Mouse (Mus musculus): ENCODE data around the gene Ralgps1. TPM values are rescaled to one million over a fixed set of nuclear protein-coding genes. Genes with fewer than 3 reads are reported as not detected.
A peak's percentile ranks its signal among the peaks of the same experiment; 100 is the strongest.

Gene Ralgps1
- polyA plus RNA-seq, 1 experiment, result 4.5 TPM

- no peak overlapping the region for H3K4me3 ChIP-seq (ENCODE audit: extremely low read depth, insufficient read depth, insufficient read length)
- H3K4me1 ChIP-seq (ENCODE audit: control insufficient read depth, insufficient read depth, insufficient read length), result peaks cover 19% of the 10 kb centered on the region; the same call in 1 of the 2 replicates
- H3K27me3 ChIP-seq (ENCODE audit: control insufficient read depth, insufficient read depth, low read length), result no peaks in the 10 kb centered on the region
- no peak for TF ChIP-seq CTCF (IDR thresholded peaks at IDR 0.05; ENCODE audit: extremely low read depth, insufficient read depth, insufficient read length, insufficient replicate concordance)
- no peak for TF ChIP-seq POLR2A (IDR thresholded peaks at IDR 0.05; ENCODE audit: low read depth, low read length)
- no peaks in the 10 kb centered on the region for H3K36me3 ChIP-seq (ENCODE audit: control insufficient read depth, insufficient read depth, low read length)
- H3K27ac ChIP-seq (ENCODE audit: insufficient read depth, low read length), result no peak overlapping the region
- WGBS, result 13% methylated on average over 5 of the region's 5 CpGs
- peak in 1 of 2 experiments; percentile 8 for DNase-seq (ENCODE audit: low read depth in 1 of 2, low spot score in 2 of 2)
These were observed 17.9 kb downstream of the Ralgps1 start for GRCm38 (mm10) chr2:33353432-33353831.

GRCm38 (mm10) chr2:33351449-33351848, 19.8 kb downstream of the Ralgps1 start:
- TF ChIP-seq CTCF (IDR thresholded peaks at IDR 0.05; ENCODE audit: extremely low read depth, insufficient read depth, insufficient read length, insufficient replicate concordance) (no peak), POLR2A (IDR thresholded peaks at IDR 0.05; ENCODE audit: low read depth, low read length) (no peak)
- Histone ChIP-seq H3K36me3 (ENCODE audit: control insufficient read depth, insufficient read depth, low read length) (no peaks in the 10 kb centered on the region), H3K27me3 (ENCODE audit: control insufficient read depth, insufficient read depth, low read length) (no peaks in the 10 kb centered on the region), H3K4me1 (ENCODE audit: control insufficient read depth, insufficient read depth, insufficient read length) (peaks cover 19% of the 10 kb centered on the region; the same call in 1 of the 2 replicates), H3K4me3 (ENCODE audit: extremely low read depth, insufficient read depth, insufficient read length) (no peak overlapping the region), H3K27ac (ENCODE audit: insufficient read depth, low read length) (no peak overlapping the region)
- no peak for DNase-seq (ENCODE audit: low read depth in 1 of 2, low spot score in 2 of 2)
- 90% methylated on average over 3 of the region's 3 CpGs for WGBS

GRCm38 (mm10) chr2:33350921-33351320, 20.4 kb downstream of the Ralgps1 start:
- Histone ChIP-seq H3K36me3 (ENCODE audit: control insufficient read depth, insufficient read depth, low read length) (no peaks in the 10 kb centered on the region), H3K4me1 (ENCODE audit: control insufficient read depth, insufficient read depth, insufficient read length) (peaks cover 19% of the 10 kb centered on the region; the same call in 1 of the 2 replicates), H3K27ac (ENCODE audit: insufficient read depth, low read length) (no peak overlapping the region), H3K27me3 (ENCODE audit: control insufficient read depth, insufficient read depth, low read length) (no peaks in the 10 kb centered on the region), H3K4me3 (ENCODE audit: extremely low read depth, insufficient read depth, insufficient read length) (no peak overlapping the region)
- WGBS, result 96% methylated on average over 6 of the region's 6 CpGs
- TF ChIP-seq POLR2A (IDR thresholded peaks at IDR 0.05; ENCODE audit: low read depth, low read length) (no peak), CTCF (IDR thresholded peaks at IDR 0.05; ENCODE audit: extremely low read depth, insufficient read depth, insufficient read length, insufficient replicate concordance) (no peak)
- DNase-seq (ENCODE audit: low read depth in 1 of 2, low spot score in 2 of 2), result no peak

GRCm38 (mm10) chr2:33349581-33349980, 21.7 kb downstream of the Ralgps1 start:
- Histone ChIP-seq H3K27ac (ENCODE audit: insufficient read depth, low read length) (no peak overlapping the region), H3K4me1 (ENCODE audit: control insufficient read depth, insufficient read depth, insufficient read length) (peaks cover 19% of the 10 kb centered on the region; the same call in 1 of the 2 replicates), H3K4me3 (ENCODE audit: extremely low read depth, insufficient read depth, insufficient read length) (no peak overlapping the region), H3K27me3 (ENCODE audit: control insufficient read depth, insufficient read depth, low read length) (no peaks in the 10 kb centered on the region), H3K36me3 (ENCODE audit: control insufficient read depth, insufficient read depth, low read length) (no peaks in the 10 kb centered on the region)
- no peak for TF ChIP-seq CTCF (IDR thresholded peaks at IDR 0.05; ENCODE audit: extremely low read depth, insufficient read depth, insufficient read length, insufficient replicate concordance)
- WGBS, result 55% methylated on average over 2 of the region's 2 CpGs
- DNase-seq (ENCODE audit: low read depth in 1 of 2, low spot score in 2 of 2), result no peak

- H3K36me3 ChIP-seq (ENCODE audit: control insufficient read depth, insufficient read depth, low read length), result no peaks in the 10 kb centered on the region
- H3K4me3 ChIP-seq (ENCODE audit: extremely low read depth, insufficient read depth, insufficient read length), result no peak overlapping the region
- WGBS, result 27% methylated on average over 2 of the region's 2 CpGs
- no peak for TF ChIP-seq POLR2A (IDR thresholded peaks at IDR 0.05; ENCODE audit: low read depth, low read length)
- TF ChIP-seq CTCF (IDR thresholded peaks at IDR 0.05; ENCODE audit: extremely low read depth, insufficient read depth, insufficient read length, insufficient replicate concordance), result peak; percentile 72; the same call in 1 of the 2 replicates
- peak; percentile 29 to 67 for DNase-seq (ENCODE audit: low read depth in 1 of 2, low spot score in 2 of 2)
- no peak overlapping the region for H3K27ac ChIP-seq (ENCODE audit: insufficient read depth, low read length)
- H3K4me1 ChIP-seq (ENCODE audit: control insufficient read depth, insufficient read depth, insufficient read length), result peaks cover 16% of the 10 kb centered on the region; the same call in 1 of the 2 replicates
- no peaks in the 10 kb centered on the region for H3K27me3 ChIP-seq (ENCODE audit: control insufficient read depth, insufficient read depth, low read length)
These were observed 22.2 kb downstream of the Ralgps1 start for GRCm38 (mm10) chr2:33349081-33349480.

GRCm38 (mm10) chr2:33348260-33348659, 23.0 kb downstream of the Ralgps1 start:
- H3K36me3 ChIP-seq (ENCODE audit: control insufficient read depth, insufficient read depth, low read length), result no peaks in the 10 kb centered on the region
- DNase-seq (ENCODE audit: low read depth in 1 of 2, low spot score in 2 of 2), result no peak
- WGBS, result 75% methylated on average over 3 of the region's 3 CpGs
- H3K27me3 ChIP-seq (ENCODE audit: control insufficient read depth, insufficient read depth, low read length), result no peaks in the 10 kb centered on the region
- no peak overlapping the region for H3K4me3 ChIP-seq (ENCODE audit: extremely low read depth, insufficient read depth, insufficient read length)
- no peak for TF ChIP-seq POLR2A (IDR thresholded peaks at IDR 0.05; ENCODE audit: low read depth, low read length)
- TF ChIP-seq CTCF (IDR thresholded peaks at IDR 0.05; ENCODE audit: extremely low read depth, insufficient read depth, insufficient read length, insufficient replicate concordance), result no peak
- H3K27ac ChIP-seq (ENCODE audit: insufficient read depth, low read length), result no peak overlapping the region
- H3K4me1 ChIP-seq (ENCODE audit: control insufficient read depth, insufficient read depth, insufficient read length), result peaks cover 8% of the 10 kb centered on the region; the same call in 1 of the 2 replicates

- no peak for DNase-seq (ENCODE audit: low read depth in 1 of 2, low spot score in 2 of 2)
- H3K27ac ChIP-seq (ENCODE audit: insufficient read depth, low read length), result no peak overlapping the region
- no peaks in the 10 kb centered on the region for H3K27me3 ChIP-seq (ENCODE audit: control insufficient read depth, insufficient read depth, low read length)
- H3K4me1 ChIP-seq (ENCODE audit: control insufficient read depth, insufficient read depth, insufficient read length), result peaks cover 3% of the 10 kb centered on the region; the same call in 1 of the 2 replicates
- TF ChIP-seq CTCF (IDR thresholded peaks at IDR 0.05; ENCODE audit: extremely low read depth, insufficient read depth, insufficient read length, insufficient replicate concordance), result peak; percentile 47; the same call in 1 of the 2 replicates
- TF ChIP-seq POLR2A (IDR thresholded peaks at IDR 0.05; ENCODE audit: low read depth, low read length), result no peak
- no peaks in the 10 kb centered on the region for H3K36me3 ChIP-seq (ENCODE audit: control insufficient read depth, insufficient read depth, low read length)
- WGBS, result 40% methylated on average over 3 of the region's 3 CpGs
- no peak overlapping the region for H3K4me3 ChIP-seq (ENCODE audit: extremely low read depth, insufficient read depth, insufficient read length)
These were observed 23.7 kb downstream of the Ralgps1 start for GRCm38 (mm10) chr2:33347607-33348006.

All from spleen, adult 2 months (tissue).